Mouse (Mus musculus): ENCODE measurements around the gene Tbc1d17. TPM values are rescaled to one million over a fixed set of nuclear protein-coding genes. Genes with fewer than 3 reads are reported as not detected.
A peak's percentile ranks its signal among the peaks of the same experiment; 100 is the strongest.

Tbc1d17 gene
- polyA plus RNA-seq, 1 experiment from 2014 or later: 67.3 TPM

DNA sequence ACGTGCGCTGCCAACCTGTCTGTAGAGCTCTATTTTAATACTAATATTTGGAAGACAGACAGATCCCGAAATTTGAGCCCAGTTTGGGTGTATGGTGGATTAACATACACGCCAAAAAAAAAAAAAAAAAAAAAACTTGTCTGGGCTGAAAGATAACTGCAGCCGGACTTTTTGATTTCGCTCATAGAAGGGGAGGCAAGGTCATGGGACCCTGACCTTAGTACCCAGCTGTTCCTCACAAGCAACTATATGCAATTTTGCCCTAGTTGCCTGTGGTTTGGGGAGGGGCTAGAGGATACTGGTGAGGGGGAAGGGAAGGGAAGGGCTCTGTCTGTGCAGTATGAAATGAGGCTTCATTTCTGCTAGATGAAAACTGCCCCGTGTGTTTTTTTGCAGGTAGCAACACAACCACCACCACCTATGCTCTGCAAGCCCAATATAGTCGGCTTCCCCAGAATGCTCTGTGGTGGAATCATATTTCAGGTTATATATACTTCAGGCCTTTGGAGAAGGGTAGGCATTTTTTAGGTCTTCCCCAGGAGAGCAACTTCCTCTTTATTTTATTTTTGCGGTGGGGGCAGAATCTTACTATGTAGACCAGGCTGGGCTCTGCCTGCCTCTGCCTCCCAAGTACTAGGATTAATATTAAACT is 7.5 kb upstream of the Tbc1d17 start:
- no peaks in the 10 kb centered on the region for H3K27me3 ChIP-seq (ENCODE audit: insufficient read depth, poor library complexity, severe bottlenecking)
- 56% methylated on average over 9 of the region's 9 CpGs for WGBS
- DNase-seq (ENCODE audit: low spot score): no peak
- peaks cover 72% of the 10 kb centered on the region for H3K4me1 ChIP-seq
- H3K9me3 ChIP-seq: no peaks in the 10 kb centered on the region
- H3K27ac ChIP-seq: peak overlapping the region; percentile 93
- H3K4me3 ChIP-seq: peak overlapping the region; percentile 97
- peaks cover 30% of the 10 kb centered on the region for H3K36me3 ChIP-seq

DNA sequence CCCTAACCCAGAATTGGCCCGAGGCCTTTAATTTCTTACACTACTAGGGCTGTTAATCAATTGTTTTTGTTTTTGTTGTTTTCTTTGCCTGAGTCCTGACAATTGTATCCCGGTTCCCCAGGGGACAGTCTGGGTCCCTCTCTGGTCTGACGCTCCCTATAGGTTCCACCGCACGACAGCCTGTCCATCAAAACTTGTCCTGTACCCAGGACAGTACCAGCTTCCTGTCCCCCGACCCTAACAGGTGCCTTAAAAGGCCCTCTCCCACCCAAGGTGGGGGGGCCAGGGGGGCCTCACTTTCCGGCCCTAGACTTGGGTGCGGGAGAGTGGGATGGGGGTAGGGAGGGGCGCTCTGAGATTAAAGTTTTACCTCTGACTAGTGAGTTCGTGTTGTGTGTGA is 6.2 kb upstream of the Tbc1d17 start:
- 41% methylated on average over 10 of the region's 10 CpGs for WGBS
- Histone ChIP-seq H3K27ac (peak overlapping the region; percentile 94), H3K4me3 (peak overlapping the region; percentile 71), H3K4me1 (peaks cover 74% of the 10 kb centered on the region), H3K27me3 (ENCODE audit: insufficient read depth, poor library complexity, severe bottlenecking) (no peaks in the 10 kb centered on the region), H3K36me3 (peaks cover 24% of the 10 kb centered on the region), H3K9me3 (no peaks in the 10 kb centered on the region)
- no peak for DNase-seq (ENCODE audit: low spot score)

DNA sequence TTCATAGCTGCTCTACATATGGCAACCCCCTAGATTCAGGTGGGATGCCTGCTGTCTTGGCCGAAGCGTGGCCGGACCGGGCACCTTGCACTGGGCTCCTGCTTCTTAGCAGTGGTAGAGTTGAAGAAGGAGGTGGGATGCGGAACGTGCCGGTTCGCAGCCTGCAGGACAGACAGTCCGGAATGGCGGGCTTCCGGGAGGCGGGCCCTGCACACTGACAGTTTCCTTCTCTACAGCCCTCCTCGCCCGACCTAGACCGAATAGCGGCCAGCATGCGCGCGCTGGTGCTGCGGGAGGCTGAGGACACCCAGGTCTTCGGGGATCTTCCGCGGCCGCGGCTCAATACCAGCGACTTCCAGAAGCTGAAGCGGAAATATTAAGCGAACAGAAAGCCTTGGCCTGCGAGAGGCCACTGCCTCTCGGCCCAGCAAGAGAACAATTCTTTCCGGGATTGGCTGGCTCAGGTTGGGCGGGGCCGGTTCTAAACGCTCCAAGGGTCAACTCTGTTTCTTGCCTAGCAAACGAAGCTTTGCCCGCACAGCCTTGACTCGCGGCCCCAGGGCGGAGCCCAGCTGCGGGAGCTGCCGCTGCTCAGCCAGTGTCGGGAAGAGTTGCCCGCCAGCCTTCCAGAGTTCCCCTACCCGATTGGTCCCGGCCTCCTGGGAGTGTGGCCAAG is 5.6 kb upstream of the Tbc1d17 start:
- H3K27me3 ChIP-seq (ENCODE audit: insufficient read depth, poor library complexity, severe bottlenecking): no peaks in the 10 kb centered on the region
- H3K27ac ChIP-seq: peak overlapping the region; percentile 94
- WGBS: under 1% methylated on average over 45 of the region's 45 CpGs
- H3K36me3 ChIP-seq: peaks cover 19% of the 10 kb centered on the region
- no peaks in the 10 kb centered on the region for H3K9me3 ChIP-seq
- H3K4me3 ChIP-seq: peak overlapping the region; percentile 71
- DNase-seq (ENCODE audit: low spot score): peak; percentile 96
- peaks cover 74% of the 10 kb centered on the region for H3K4me1 ChIP-seq

DNA sequence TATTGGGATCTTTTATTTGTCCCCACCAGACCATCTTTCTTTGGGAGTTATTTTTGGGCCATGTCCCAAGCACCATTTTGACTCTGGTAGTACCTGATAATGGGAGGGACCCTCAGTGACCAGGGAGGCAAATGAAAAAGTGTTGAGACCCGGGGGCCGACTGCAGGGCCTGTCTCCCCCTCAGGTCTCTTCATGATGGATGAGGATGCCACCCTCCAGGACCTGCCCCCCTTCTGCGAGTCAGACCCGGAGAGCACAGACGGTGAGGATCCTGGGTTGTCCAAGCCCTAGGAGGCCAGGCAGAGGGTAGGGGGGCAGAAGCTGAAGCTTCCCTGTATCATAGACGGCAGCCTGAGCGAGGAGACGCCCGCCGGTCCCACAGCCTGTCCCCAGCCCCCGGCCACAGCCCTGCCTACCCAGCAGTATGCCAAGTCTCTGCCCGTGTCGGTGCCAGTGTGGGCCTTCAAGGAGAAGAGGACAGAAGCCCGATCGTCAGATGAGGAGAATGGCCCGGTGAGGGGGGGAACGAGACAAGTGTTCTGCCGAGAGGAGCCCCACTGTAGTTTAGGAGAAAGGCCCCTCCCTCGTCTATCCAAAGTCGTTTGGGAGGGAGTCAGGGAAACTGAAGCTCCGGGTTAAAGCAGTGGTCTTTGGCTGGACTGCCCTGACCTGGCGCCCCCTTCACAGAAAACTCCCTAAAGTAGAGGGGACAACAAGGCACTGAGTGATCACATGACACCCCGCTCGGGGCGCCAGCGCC is 4.9 kb upstream of the Tbc1d17 start:
- Histone ChIP-seq H3K36me3 (peaks cover 18% of the 10 kb centered on the region), H3K27ac (peak overlapping the region; percentile 94), H3K27me3 (ENCODE audit: insufficient read depth, poor library complexity, severe bottlenecking) (no peaks in the 10 kb centered on the region), H3K4me3 (peak overlapping the region; percentile 71), H3K9me3 (no peaks in the 10 kb centered on the region), H3K4me1 (peaks cover 74% of the 10 kb centered on the region)
- DNase-seq (ENCODE audit: low spot score): no peak
- WGBS: 26% methylated on average over 26 of the region's 26 CpGs

DNA sequence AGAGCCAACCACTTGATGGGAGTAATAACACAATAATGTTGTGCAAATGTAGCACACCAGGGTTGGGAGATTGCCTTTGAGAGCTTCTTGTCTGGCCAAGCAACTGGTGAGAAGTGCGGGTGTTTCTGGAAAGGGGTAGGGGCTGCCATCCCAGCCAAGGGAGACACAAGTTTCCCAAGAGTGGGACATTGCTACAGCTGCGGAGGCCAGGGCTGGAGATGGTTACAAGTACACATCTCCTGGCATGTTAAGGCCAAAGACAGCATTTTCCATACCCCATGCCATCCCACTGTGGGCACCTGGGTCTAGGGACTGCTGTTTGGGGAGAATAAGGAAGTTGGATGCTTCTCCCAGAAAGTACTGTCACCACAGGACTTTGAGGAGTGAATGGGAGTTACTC is 4.2 kb upstream of the Tbc1d17 start:
- no peak for DNase-seq (ENCODE audit: low spot score)
- no peaks in the 10 kb centered on the region for H3K27me3 ChIP-seq (ENCODE audit: insufficient read depth, poor library complexity, severe bottlenecking)
- H3K4me1 ChIP-seq: peaks cover 71% of the 10 kb centered on the region
- H3K36me3 ChIP-seq: peaks cover 16% of the 10 kb centered on the region
- WGBS: 94% methylated on average over 2 of the region's 2 CpGs
- no peak overlapping the region for H3K4me3 ChIP-seq
- no peaks in the 10 kb centered on the region for H3K9me3 ChIP-seq
- 0 out of 2 replicates have a peak overlapping the region, but pooled peaks have one; percentile 94 for H3K27ac ChIP-seq

DNA sequence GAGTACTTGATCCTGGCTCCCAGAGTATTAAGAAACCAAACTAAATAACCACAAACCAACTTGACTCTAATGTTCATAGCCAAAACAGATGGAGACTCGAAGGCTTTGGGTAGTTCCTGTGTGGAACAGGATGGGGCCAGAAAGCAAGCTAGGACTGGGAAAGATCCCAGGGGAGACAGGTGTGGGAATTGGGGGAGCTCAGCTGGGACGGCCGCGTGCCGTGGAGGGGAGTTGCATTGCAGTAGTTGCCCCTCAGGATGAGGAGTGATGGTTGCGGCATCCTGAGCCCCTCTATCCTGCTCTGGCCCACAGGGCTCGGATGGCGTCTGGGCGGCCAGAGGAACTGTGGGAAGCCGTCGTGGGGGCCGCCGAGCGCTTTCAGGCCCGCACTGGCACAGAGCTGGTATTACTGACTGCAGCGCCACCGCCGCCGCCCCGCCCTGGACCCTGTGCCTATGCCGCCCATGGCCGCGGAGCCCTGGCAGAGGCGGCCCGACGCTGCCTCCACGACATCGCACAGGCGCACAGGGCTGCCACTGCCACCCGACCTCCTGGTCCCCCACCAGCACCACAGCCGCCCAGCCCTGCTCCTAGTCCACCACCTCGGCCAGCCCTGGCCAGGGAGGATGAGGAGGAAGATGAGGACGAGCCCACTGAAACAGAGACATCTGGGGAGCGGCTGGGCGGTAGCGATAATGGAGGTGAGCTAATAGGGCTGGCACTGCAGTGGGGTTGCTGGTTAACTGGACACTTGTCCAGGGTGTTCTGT is 3.6 kb upstream of the Tbc1d17 start:
- Histone ChIP-seq H3K9me3 (no peaks in the 10 kb centered on the region), H3K27me3 (ENCODE audit: insufficient read depth, poor library complexity, severe bottlenecking) (no peaks in the 10 kb centered on the region), H3K27ac (no peak overlapping the region; the same call in 1 of the 2 replicates), H3K4me3 (no peak overlapping the region), H3K4me1 (peaks cover 71% of the 10 kb centered on the region), H3K36me3 (peaks cover 16% of the 10 kb centered on the region)
- no peak for DNase-seq (ENCODE audit: low spot score)
- 87% methylated on average over 36 of the region's 36 CpGs for WGBS

DNA sequence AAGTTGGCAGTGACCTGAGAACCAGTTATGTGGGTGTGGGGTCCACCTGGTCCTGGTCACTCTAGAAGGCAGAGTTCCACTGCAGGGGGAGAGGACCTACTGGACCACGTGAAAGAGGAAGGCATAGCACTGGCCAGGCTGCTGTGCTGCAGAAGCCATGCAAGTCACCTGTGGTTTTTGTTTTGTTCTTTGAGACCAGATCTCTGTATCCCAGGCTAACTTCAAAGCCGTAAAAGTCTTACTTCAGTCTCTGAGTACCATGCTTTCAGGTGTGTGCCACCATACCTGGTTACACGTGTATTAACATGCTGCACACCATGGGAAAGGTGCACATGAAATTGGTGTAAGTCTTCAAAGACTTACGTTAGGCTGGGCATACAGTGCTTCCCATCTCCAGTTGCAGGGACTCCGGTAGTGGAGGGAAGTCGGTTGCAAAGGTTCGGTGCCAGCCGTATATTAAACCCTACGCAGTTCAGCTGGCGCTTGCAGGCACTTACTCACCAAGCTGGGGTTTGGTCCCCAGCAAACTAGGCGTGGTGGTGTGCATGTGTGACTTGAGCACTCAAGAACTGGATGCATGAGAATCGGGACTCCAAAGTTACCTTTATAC is 2.9 kb upstream of the Tbc1d17 start:
- Histone ChIP-seq H3K27ac (no peak overlapping the region), H3K27me3 (ENCODE audit: insufficient read depth, poor library complexity, severe bottlenecking) (no peaks in the 10 kb centered on the region), H3K9me3 (no peaks in the 10 kb centered on the region), H3K36me3 (peaks cover 17% of the 10 kb centered on the region), H3K4me1 (peaks cover 70% of the 10 kb centered on the region), H3K4me3 (peak overlapping the region; percentile 69; the same call in 1 of the 2 replicates)
- 92% methylated on average over 12 of the region's 12 CpGs for WGBS
- DNase-seq (ENCODE audit: low spot score): no peak

DNA sequence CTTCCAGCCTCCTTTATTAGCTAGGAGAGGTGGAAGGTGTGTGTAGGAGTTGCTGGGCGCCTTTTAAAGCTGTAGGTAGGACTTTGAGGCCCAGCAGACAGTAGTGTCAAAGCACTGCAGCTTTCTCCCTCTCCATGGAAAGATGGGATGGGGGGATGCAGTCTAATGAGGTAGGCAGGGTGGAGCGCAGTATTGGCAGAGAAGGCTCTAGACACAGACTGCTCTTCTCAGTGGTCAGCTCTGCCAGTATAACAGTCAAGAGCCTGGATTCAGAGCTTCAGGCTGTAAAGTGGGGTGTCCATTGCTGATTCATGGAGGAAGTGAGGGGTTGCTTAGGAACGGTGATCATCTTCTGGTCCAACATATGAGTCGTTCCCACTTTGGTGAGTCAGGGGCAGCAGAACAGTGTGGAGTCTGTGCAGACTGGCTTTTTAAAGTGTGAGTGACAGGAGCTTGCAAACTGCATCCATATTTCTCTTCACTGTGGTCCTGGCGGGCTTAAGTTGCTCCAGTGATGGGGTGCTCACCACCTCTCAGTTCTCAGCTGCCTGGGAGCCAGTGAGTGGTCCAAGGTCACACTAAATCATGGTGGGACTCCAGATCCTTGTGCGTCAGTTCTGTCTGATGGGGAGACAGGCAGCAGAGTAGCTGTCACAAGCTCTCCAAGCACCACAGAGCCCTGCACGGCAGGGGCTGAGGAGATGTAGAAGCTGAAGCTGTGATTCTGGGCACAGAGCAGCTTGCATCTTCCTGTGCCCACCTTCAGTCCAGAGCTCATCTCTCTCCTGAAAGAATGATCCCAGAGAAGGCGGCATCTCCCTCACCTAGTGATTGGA is 2.1 kb upstream of the Tbc1d17 start:
- 76% methylated on average over 8 of the region's 8 CpGs for WGBS
- Histone ChIP-seq H3K9me3 (no peaks in the 10 kb centered on the region), H3K27ac (peak overlapping the region; percentile 93), H3K4me3 (peak overlapping the region; percentile 69), H3K4me1 (peaks cover 65% of the 10 kb centered on the region), H3K36me3 (peaks cover 24% of the 10 kb centered on the region), H3K27me3 (ENCODE audit: insufficient read depth, poor library complexity, severe bottlenecking) (no peaks in the 10 kb centered on the region)
- DNase-seq (ENCODE audit: low spot score): no peak

DNA sequence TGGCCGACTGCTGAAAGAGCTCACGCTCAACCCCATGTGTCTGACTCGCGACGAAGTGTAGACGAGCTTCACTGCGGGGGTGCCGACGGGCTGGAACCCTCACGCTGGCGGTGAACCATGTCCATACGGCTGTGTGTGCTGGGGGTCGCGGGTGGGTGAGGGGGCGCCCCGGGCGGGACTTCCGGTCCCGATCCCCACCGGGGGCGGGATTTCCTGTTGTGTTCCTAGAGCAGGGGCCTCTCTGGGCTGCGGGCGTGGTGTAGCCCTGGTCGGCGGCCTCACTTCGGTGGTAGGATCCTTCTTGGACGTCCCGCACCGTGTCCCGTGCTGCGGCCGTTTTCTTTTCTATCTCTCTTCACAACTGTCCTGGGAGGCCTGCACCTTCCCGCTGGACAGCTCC is 1.3 kb upstream of the Tbc1d17 start:
- H3K9me3 ChIP-seq: no peaks in the 10 kb centered on the region
- peak overlapping the region; percentile 93 for H3K27ac ChIP-seq
- H3K36me3 ChIP-seq: peaks cover 33% of the 10 kb centered on the region
- H3K4me1 ChIP-seq: peaks cover 59% of the 10 kb centered on the region
- H3K4me3 ChIP-seq: peak overlapping the region; percentile 69
- DNase-seq (ENCODE audit: low spot score): peak; percentile 93
- H3K27me3 ChIP-seq (ENCODE audit: insufficient read depth, poor library complexity, severe bottlenecking): no peaks in the 10 kb centered on the region
- WGBS: under 1% methylated on average over 33 of the region's 33 CpGs

DNA sequence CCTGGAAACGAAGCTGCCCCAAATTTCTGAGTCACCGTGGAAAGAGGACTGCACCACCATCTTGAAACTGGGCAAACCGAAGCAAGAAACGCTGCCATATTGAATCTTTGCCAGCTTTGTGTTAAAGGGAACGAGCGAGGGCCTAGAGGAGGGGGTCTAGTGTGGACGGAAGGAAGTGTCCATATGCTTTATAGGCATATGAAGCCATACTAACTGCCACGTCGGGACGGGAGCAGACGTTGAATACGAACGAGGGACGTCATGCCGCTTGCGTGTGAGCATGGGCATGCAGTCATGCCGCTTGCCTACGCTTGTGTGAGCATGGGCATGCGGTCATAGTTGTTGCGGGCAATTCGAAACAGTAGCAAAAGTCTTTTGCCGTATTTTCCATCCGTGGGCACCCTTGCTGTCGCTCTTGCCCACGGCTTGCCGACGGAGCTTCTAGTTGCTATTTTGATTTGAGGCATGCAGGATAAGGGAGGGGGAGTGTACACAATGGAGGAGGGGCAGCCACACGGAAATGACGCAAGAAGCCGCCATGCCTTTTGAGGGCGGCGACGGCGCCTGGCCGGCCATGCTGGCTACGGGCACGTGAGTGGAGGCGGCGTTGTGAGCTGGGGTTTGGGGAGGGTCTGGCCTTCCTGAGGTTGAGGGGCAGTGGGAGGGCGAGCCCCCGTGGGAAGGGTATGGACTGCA is 685 bp upstream of the Tbc1d17 start:
- WGBS: under 1% methylated on average over 41 of the region's 41 CpGs
- H3K4me3 ChIP-seq: peak overlapping the region; percentile 69
- no peaks in the 10 kb centered on the region for H3K27me3 ChIP-seq (ENCODE audit: insufficient read depth, poor library complexity, severe bottlenecking)
- H3K4me1 ChIP-seq: peaks cover 53% of the 10 kb centered on the region
- DNase-seq (ENCODE audit: low spot score): peak; percentile 97
- H3K27ac ChIP-seq: peak overlapping the region; percentile 93
- H3K9me3 ChIP-seq: no peaks in the 10 kb centered on the region
- H3K36me3 ChIP-seq: peaks cover 39% of the 10 kb centered on the region

DNA sequence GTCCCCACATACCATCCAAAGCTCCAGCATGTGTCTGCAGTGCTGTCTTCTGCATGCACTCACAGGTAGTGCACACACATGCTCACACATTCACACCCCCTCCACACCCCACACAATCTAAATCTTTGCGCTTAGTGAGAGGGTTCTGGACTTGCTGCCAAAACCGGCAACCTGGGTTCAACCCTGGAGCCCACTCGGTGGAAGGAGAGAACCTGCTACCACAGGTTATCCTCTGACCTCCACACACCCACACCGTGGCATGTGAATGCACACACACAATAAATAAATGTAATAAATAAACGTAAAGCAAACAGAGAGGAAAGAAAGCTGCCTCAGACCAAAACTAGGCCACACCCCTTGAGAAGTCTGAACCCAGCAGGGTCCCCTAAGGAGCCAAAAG is 1.1 kb downstream of the Tbc1d17 start:
- peak overlapping the region; percentile 69 for H3K4me3 ChIP-seq
- peaks cover 36% of the 10 kb centered on the region for H3K4me1 ChIP-seq
- WGBS: 80% methylated on average over 5 of the region's 5 CpGs
- H3K27me3 ChIP-seq (ENCODE audit: insufficient read depth, poor library complexity, severe bottlenecking): 0 out of 2 replicates have a peak, but pooled peaks cover under 1% of the 10 kb centered on the region
- 0 out of 2 replicates have a peak overlapping the region, but pooled peaks have one; percentile 93 for H3K27ac ChIP-seq
- no peak for DNase-seq (ENCODE audit: low spot score)
- H3K36me3 ChIP-seq: peaks cover 52% of the 10 kb centered on the region
- H3K9me3 ChIP-seq: no peaks in the 10 kb centered on the region

Measured in heart, embryonic 10.5 days (tissue).